Mouse (Mus musculus) G1E (cell line): Measurements from ENCODE around the gene Pip4k2b.

Experiments
- CTCF ChIP-seq: IDR thresholded peaks from 2 replicates; pipeline ENCODE4 v1.5.1; 2012; ENCODE audit warnings: low read depth, low read length, inconsistent platforms, mixed read lengths
- TAL1 ChIP-seq: conservative IDR thresholded peaks from 2 replicates; pipeline ENCODE4 v1.6.1; 2012; ENCODE audit warnings: low read depth, low read length, inconsistent platforms, mixed read lengths

DNA sequence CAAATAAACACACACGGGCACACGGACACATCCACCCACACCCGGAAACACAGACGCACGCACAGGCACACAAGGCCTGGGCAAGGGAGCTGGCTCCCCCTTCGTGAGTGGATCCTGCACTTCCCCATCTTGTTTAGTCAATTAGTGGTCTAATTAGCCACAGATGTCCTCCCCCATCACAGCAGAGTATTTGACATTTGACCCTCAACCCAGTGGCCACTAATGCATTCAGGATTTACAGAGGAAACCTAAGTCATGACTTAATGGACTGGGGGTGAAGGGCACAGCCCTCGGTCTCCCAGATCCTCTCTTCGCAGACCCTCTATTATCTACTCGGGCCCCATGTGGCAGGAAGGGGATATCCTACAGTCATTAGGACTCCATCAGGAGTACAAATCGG lies 10.8 kb downstream of the Pip4k2b start:
- no peak for TF ChIP-seq TAL1
- TF ChIP-seq CTCF: no peak
